Mouse (Mus musculus): Measurements from ENCODE around the gene Mfn2. TPM values are rescaled to one million over a fixed set of nuclear protein-coding genes. Genes with fewer than 3 reads are reported as not detected.

Gene Mfn2
- polyA plus RNA-seq (2015; fragmentation: Nextera tagmentation; extraction: Ambion mirVana) = 68.9 and 75.8 TPM in 2 replicates

DNA sequence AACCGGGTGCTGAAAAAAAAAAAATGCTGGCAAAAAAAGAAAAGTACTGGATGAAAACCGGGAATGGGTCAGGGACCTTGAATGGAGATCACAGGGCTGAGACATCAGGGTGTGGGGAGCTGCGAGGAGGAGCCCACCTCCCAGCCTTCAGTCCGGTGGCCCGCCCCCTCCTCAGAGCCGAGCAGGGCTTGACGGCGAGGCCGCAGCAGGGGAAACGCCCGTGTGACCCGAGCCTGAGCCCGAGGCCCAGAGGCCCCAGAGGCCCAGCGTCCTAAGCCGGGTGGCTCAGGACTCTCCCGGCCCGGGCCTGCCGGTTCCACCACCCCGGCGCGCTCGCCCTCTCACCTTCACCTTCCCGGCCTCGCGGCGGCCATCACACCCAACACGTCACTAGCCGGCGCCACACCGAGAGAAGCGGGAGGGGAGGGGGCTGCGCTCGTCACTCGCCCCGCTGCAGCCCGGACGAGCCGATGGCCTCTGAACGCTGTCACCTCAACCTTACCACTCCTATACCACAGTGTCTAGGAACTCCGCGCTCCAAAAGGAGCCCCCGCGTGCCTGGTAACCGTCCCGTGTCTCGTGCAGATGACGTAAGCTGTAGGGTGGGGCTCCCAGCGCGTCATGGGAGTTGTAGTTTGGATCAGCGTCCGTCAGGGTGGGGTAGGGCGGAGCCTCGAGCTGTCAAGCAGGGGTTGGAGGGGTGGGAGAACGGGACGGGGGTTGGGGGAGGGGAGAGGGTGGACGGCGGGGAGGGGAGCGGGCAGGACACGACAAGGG lies at the start of gene Mfn2:
Mfn2 (minus strand) TSS at position 392 of the 777 bp plus-strand sequence.

DNA sequence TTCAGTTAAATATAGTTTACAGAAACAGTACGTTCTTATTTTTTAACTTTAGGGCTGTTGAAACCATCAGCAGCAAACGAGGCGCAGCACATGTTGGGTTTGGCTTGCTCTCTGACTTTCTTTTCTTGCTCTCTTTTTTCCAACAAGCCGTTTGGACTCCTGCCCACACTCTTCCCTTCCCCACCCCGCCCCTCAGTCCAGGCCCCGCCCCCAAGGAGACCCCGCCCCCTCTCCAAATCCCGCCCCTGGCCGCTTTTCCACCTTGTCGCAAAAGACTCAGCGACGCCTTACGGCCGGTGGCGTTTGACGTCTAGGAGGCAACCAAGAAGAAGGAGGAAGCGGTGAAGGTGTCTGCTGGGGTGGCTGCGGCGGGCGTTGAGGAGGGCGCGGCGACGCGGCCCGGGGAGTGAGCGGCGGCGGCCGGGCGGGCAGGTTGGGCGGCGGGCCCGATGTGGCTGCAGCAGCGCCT lies 36.1 kb upstream of the Mfn2 start, which contains the start of gene 2510039O18Rik:
2510039O18Rik (plus strand) TSS at position 320 of the 469 bp plus-strand sequence.

DNA sequence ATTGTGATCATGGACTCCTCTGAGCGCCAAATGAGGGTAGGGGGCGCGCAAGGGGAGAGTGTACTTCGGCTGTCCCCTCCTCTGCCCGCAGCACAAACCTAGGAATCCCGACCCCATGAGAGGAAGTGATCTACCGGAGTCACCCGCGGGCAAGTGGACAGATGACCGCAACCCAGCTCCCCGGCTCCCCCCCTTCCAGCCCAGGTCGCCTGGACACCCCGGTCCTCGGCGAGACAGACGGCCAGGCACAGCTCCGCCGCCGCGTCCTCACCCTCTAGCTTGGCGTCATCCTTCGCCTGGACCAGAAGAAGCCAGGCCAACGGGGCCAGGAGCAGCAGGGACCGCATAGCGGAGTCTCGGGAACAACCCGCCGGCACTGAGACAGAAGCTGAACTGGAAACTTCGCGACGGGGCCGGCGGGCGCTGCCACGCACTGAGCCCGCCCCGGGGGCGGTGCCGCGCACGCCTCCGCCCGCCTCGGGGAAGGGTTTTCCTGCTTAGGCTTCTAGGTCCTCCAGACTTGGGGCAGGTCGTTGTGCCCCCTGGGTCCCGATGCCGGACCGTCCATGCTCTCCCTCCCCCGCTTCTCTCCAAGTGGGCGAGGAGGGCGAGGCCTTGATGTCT lies 31.9 kb upstream of the Mfn2 start, which contains the start of gene Plod1:
Plod1 (minus strand) TSS at position 437 of the 624 bp plus-strand sequence.

DNA sequence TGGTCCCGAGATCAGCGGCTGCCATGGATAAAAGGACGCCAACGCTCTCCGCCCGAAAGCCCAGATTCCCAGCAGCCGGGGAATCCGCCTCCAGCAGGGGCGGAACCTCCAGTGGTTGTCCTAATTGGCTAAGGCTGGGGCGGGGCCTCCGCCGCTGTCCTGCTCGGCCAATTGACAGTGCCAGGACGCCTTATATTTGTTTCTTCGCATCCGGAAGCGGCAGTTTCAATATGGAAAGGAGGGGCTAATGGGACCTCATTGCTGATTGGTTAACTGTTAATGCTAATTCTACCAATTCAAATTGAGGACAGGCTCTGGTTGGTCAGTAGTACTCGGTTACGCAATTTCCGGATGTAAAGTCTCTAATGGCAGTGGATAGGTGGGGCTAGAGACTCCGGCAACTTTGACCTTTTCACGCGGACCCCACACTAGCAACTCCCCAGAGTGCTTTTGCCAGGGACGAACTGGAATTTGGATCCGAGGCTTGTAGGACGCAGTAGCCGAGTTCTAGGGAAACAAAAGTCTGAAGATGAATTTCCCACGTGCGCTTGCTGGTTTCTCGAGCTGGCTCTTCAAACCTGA lies 36.0 kb downstream of the Mfn2 start, which contains the start of the genes Miip and Fv1:
Miip (minus strand) TSS at position 367 of the 582 bp plus-strand sequence.
Fv1 (plus strand) TSS at position 530 of the 582 bp plus-strand sequence.

DNA sequence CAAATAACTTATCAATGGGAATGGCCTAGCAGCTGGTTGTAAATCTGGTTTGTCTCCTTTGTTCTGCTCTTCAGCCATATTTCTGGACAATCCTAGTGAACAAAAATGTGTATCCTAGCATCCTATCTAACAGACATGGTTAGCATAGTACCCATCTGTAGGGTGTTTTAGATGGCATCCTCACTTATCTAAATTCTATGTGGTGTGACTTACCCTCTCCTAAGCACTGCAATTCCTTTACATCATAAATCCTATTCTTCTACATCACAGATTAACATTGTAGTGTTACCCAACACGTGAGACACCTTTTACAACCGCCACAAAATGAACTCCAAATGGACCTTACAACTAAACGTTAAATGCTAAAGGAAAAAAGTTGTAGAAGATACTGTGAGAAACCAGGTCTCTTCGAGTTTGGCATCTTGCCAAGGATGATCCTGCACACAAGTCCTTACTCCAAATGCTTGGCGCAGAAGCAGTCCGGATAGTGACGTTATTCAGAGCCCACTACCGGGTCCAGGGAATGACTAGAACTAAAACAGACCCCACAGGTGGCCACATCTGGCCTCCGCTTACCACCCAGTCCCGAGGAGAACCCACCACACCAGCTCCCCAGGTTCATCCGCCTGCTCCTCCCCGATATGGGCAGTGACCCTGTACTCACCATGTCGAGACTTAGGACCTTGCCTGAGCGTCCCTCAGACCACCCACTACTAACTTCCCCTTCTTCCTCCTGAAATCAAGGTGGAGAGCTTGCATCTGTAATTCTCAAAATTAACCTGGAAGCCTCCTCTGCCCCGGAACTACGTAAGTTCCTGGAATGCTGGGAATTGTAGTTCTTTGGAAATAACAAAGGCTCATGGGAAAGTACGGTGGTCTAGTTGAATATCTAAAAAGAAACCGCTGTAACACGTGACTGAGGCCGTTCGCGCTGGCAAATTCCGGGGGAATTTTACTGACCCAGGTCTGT lies 56.6 kb downstream of the Mfn2 start, which contains the start of gene Zfp933:
Zfp933 (minus strand) TSS at position 753 of the 970 bp plus-strand sequence.

Other genes with a start within 250 kb of the Mfn2 start
- gene Zfp534, start 202.2 kb downstream of the Mfn2 start, polyA plus RNA-seq (2015; fragmentation: Nextera tagmentation; extraction: Ambion mirVana) = not detected in 2 replicates
- 3.4 and 3.8 TPM in 2 replicates for gene Zfp984, start 94.9 kb downstream of the Mfn2 start, polyA plus RNA-seq (2015; fragmentation: Nextera tagmentation; extraction: Ambion mirVana)
- gene Zfp933, start 56.3 kb downstream of the Mfn2 start, polyA plus RNA-seq (2015; fragmentation: Nextera tagmentation; extraction: Ambion mirVana) = 4.8 and 7.8 TPM in 2 replicates
- gene Miip, start 35.9 kb downstream of the Mfn2 start, polyA plus RNA-seq (2015; fragmentation: Nextera tagmentation; extraction: Ambion mirVana) = 27.0 and 36.2 TPM in 2 replicates
- gene Fv1, start 35.7 kb downstream of the Mfn2 start, polyA plus RNA-seq (2015; fragmentation: Nextera tagmentation; extraction: Ambion mirVana) = 4.6 and 4.9 TPM in 2 replicates
- gene Plod1, start 32.1 kb upstream of the Mfn2 start, polyA plus RNA-seq (2015; fragmentation: Nextera tagmentation; extraction: Ambion mirVana) = 27.5 and 31.0 TPM in 2 replicates
- gene 2510039O18Rik, start 36.2 kb upstream of the Mfn2 start, polyA plus RNA-seq (2015; fragmentation: Nextera tagmentation; extraction: Ambion mirVana) = 13.4 and 16.0 TPM in 2 replicates
- 0.40 and 0.83 TPM in 2 replicates for gene Nppb, start 81.1 kb upstream of the Mfn2 start, polyA plus RNA-seq (2015; fragmentation: Nextera tagmentation; extraction: Ambion mirVana)
- 2.5 and 3.0 TPM in 2 replicates for gene Nppa, start 96.0 kb upstream of the Mfn2 start, polyA plus RNA-seq (2015; fragmentation: Nextera tagmentation; extraction: Ambion mirVana)
- gene Clcn6, start 134.1 kb upstream of the Mfn2 start, polyA plus RNA-seq (2015; fragmentation: Nextera tagmentation; extraction: Ambion mirVana) = 21.0 and 23.1 TPM in 2 replicates
- 13.7 and 14.7 TPM in 2 replicates for gene Mthfr, start 134.4 kb upstream of the Mfn2 start, polyA plus RNA-seq (2015; fragmentation: Nextera tagmentation; extraction: Ambion mirVana)
- gene Agtrap, start 183.3 kb upstream of the Mfn2 start, polyA plus RNA-seq (2015; fragmentation: Nextera tagmentation; extraction: Ambion mirVana) = 8.4 and 9.7 TPM in 2 replicates
- 94.3 and 102 TPM in 2 replicates for gene Mad2l2, start 225.7 kb upstream of the Mfn2 start, polyA plus RNA-seq (2015; fragmentation: Nextera tagmentation; extraction: Ambion mirVana)
- gene Draxin, start 226.0 kb upstream of the Mfn2 start, polyA plus RNA-seq (2015; fragmentation: Nextera tagmentation; extraction: Ambion mirVana) = 2.4 and 2.9 TPM in 2 replicates
- 24.6 and 26.1 TPM in 2 replicates for gene Fbxo6, start 247.4 kb upstream of the Mfn2 start, polyA plus RNA-seq (2015; fragmentation: Nextera tagmentation; extraction: Ambion mirVana)

All from neural tube, postnatal 0 days (tissue).